Mouse (Mus musculus): Measurements from ENCODE around the gene Pcolce2. TPM values are rescaled to one million over a fixed set of nuclear protein-coding genes. Genes with fewer than 3 reads are reported as not detected.
"Not testable (repeated sequence)": the region's sequence is repeated elsewhere in the genome, so short reads cannot be mapped to it uniquely, and the experiment has no call there.

Gene Pcolce2
- total RNA-seq (2021), result 10 to 100 TPM; 27.3 to 29.3 TPM

DNA sequence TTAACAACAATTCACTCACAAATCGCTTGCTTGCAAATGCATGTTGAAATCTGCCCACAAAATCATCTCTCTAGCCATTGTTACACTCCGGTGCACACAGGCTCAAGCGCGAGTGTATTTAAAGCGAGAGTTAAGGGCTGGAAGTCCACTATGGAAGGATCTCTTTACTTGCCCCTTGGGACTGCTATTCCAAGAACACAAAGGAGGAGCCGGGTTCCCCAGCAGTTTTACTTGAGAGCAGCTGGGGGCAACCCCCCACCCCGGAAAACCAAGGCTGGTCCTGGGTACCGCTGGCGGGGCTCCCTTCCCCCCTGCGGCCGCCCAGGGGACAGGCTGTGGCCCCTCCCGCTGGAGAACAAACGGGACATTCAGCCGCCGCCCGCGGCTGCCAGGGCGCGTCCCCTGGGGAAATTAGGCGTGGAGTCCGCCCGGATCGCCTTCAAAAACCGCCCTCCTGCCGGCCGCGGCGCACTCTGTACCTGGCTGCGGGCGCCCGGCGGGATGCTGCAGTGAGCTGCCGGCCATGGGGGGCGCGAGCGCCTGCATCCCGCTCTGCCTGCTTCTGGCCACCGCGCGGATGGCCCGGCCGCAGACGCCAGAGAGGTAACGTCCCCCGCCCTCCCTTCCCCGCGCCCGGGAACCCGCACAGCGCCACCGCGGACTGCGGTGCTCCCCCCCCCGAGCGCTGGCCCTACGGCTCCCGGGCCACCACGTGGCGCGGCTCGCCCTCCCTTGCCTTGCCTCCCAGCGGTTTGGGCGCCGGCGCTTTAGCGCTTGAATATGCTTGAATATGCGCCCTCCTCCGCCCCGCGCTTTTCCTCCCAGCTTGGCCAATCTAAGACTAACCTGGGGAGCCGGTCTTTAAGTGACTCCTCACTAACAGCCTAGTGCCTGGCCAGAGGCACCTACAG lies at the start of gene Pcolce2:
TSS of gene Pcolce2 (plus strand) at position 331 of the 911 bp plus-strand sequence.
- peak; percentile 66 to 67 for DNase-seq
- intact Hi-C loops (cut with DNase I), result loop anchor here (5.0 kb wide), 2 partner anchors 50 to 75 kb away; no protein-coding TSS in a partner anchor

DNA sequence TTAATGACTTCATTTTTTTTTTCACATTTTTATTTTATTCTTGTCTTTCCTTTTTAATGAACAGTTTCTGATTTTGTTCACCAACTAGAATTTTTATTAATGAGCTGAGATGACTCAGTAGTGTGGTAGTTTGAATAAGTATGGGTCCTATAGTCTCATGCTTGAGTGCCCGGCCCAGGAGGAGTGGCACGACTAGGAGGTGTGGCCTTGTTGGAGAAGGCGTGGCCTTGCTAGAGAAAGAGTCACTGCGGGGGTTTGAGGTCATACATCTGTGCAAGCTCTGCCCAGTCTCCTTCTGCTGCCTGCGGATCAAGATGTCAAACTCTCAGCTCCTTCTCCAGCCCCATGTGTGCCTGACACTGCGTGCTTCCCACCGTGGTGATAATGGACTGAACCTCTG lies 49.3 kb upstream of the Pcolce2 start:
- DNase-seq, result no peak
- intact Hi-C loops (cut with DNase I), result no loop called here

DNA sequence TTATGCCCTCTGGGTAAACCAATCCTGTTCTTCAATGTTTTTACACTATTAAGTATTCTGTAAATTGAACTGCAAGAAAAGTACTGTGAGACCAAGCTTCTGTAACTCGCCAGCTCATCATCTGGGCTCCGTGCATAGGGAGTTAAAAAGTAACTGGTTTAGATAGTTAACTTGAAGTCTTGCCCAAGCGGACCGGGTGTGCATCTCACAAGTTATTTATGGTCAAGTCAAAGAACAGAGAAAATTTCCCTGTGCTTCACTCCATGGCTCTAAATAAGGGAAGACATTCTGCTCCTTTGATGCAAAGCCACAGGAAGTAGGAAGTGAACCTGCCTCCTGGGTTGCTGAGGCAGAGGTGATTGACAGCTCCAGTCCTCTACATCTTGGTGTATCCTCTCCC lies 43.1 kb upstream of the Pcolce2 start:
- DNase-seq, result no peak
- intact Hi-C loops (cut with DNase I), result no loop called here

DNA sequence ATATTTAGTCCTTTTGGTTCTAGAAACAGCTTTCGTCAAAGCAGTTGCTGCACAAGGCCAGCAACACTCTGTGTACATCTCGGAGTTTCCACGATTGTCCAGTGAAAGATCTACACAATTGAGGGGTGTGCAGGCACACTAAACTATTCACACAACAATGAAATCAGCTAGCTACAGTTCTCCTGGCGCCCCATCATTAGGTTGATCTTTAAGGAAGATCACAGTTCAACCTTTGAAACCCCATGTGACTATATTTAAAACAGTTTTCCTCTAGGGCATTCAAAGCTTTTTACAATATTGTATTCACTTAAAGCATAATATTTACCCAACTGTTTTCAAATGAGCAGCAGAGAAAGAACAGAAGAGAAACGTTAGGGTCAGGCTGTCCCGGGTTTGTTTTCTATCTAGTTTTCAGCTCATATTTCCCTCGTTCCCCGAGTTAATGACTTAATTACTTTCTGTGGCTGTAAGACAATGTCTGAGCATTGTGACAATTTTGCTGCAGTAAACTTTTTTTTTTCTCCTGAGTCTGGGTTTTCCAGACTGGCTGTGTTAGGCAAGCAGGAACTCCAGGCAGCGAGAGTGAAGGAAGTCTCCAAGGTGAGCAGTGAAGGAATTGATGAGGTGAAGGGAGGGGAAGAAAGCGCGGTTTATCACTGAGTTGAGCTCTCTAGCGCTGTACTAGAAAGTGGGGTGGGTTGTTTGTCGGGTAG lies 39.8 kb upstream of the Pcolce2 start:
- no peak for DNase-seq
- intact Hi-C loops (cut with DNase I), result no loop called here

DNA sequence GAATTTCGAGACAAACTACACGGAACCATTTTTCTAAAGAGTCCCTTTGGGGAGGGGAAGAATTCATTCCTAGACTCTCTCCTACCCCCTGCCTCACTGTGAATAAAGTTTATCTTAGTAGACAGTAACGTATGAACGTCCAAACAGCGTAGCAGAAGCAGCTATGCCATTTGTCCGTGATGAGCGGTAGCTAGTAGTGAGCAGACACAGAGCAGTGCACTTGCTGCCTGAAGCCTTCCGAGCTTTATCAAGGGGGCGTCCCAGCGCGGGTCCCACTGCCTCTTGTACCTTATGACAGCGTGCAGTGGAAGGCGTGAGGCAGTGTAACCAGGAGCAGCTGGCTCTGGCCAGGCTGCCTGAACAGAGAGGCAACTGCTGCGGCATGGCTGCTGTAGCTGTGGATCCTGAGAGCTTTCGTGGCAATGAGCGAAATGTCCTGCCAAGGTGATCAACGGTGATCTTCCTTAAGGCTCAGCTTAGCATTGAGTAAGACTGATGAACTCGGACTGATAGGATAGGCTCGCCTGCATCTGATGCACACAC lies 39.2 kb upstream of the Pcolce2 start:
- no peak for DNase-seq
- intact Hi-C loops (cut with DNase I), result no loop called here

DNA sequence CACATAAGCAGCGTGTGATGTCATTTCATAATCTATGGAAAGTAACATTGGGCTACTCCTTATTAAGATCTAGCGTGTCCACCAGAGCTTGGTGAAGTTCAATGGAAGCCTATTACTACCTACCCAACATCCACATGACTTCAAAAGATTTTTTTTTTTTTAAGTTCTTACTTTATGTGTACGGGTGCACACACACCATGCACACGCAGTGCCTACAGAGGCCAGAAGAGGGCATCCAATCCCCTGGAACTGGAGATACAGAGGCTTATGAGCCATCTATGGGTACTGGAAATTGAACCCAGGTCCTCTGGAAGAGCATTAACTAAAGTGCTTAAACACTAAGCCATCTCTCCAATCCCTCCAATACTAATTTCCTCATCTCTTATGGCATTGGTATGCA lies 38.0 kb upstream of the Pcolce2 start:
- DNase-seq, result no peak
- intact Hi-C loops (cut with DNase I), result no loop called here

DNA sequence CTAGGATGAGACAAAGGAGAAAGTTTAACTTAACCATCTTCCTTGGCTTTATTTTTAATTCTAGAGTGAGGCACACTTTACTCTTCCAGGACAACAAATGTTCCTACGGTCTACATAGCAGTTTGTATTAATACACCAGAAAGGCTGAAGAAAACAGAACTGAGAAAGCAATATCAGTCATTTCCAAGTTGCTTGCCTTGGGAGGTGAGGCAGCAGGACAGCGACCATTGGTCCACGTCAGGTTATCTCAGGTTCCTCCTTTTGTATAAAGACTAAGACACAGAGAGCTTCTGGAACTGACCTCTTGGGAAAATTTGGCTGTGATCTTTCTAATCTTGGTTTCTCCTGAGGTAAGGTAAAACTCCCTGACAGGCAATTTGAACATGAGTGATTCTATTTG lies 34.6 kb upstream of the Pcolce2 start:
- no peak for DNase-seq
- intact Hi-C loops (cut with DNase I), result no loop called here

DNA sequence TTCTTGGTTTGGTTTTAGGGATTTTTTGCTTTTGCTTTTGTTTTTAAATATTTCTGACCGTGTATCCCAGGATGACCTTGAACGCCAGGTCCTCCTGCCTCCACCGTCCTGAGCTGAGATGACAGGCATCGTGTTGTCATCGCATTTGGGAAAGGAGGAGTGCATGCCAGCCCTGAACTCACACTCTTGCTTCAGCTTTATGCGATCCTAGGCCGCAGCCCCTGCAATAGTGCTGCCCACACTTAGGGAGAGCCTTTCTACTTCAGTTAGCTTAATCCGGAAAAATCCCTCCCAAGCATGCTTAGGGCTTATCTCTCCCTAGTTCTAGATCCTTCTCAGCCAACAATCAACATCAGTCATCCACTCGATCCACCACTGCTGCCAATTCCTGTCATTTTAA lies 34.1 kb upstream of the Pcolce2 start:
- no peak for DNase-seq
- intact Hi-C loops (cut with DNase I), result no loop called here

DNA sequence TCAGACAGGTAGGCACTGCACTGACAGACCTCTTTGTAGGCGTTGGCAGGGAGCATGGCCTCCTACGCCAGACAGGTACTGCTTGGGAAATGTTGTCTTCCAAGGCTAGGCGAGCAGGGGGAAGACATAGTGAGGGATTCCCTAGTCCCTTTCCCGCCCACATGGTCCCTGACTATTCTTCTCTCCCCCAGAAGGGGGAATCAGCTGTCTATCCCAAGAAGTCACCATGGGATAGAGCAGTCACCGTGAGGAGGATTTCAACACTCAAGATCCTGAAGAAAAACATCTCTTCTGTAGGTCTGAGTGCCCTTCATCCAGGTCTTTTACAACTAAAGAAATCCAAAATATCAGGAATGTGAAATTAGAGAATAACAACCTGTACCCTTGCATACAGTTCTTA lies 30.2 kb upstream of the Pcolce2 start:
- intact Hi-C loops (cut with DNase I), result loop anchor here (5.0 kb wide), 2 partner anchors 90 to 245 kb away; no protein-coding TSS in a partner anchor
- DNase-seq, result peak; percentile 16 to 17

DNA sequence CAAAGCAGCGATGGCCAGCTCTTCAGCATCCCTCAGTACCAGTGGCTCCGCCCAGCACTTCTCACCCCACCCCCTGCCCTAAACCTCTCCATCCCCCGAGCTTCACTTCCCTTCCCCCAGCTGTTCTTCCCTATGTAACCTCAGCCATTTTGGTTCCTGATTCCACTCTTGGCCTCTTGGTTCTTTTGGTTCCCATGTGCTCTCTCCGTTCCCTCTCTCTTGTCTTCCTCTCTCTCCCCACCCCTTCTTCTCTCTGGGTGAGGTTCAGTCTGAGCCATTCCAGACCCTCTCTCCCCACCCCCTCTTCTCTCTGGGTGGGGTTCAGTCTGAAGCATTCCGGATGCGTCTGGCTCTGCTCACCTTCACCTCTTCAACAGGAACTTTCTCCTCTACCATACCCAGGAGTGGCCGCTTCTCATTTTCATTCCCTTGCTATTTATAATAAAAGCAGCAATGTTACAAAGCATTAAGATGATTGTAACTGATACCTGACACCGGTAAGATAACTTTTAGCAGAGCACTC lies 25.1 kb upstream of the Pcolce2 start:
- intact Hi-C loops (cut with DNase I), result no loop called here
- no peak for DNase-seq

DNA sequence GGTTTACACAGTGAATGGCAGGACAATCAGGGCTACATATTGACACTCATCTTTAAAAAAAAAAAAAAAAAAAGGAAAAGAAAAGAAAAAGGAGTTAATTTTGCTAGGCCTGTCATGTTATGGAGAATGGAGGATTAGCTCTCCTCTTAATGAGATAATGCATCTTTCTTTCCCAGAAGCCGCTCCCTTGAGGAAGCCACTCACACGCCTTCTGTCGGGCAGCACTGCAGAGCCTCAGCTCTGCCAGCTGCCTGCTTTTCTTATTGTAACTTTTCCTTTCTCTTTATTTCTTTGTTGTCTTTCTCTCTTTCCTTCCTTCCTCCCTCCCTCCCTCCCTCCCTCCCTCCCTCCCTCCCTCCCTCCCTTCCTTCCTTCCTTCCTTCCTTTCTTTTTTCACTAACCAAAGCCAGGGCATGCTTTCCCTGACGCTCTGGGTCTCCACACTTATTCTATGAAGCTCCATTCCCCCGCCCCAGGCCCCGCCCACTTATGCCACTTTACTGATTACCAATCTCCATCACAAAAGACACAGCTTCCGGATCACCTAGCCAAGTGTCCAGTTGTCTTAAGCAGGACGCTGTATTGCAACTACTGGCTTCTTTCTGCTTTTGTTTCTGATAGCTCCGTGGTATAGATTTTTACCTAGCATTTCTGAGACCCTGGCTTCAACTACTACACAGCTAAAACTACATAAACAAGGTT lies 23.8 kb upstream of the Pcolce2 start:
- DNase-seq, result no peak
- intact Hi-C loops (cut with DNase I), result no loop called here

DNA sequence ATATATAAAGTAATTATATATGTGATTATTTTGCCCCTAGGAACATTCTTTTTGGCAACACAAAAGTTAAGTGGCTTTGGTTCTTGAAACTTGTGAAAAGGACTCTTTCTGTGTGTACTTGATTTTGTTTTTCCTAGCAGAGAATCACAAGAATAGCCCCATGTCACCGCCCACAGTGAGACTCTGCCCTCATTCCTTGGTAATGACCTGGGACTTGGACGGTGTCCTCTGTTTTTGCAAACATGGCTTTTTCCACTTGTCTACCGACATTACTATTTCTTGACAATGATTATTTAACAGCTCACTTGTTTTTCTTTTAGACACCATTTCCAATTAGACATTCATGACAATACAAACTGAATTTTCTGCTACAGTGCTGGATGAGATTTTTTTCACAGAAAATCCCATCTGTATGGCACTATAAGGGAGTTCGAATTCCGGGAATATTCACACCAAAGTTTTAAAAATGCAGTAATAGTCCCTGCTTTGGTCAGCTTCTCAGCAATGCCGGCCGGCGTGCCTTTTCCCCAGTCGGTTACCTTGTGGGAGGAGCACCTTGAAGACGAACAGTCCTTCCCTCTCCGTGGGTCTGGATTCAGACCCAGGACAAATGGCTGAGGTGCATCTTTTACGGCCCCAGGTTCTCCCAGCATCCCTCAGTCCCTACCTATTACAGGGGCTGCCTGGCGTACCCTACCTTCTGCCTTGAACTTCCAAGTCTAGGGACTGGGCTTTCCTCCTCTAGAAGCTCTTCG lies 22.4 kb upstream of the Pcolce2 start:
- intact Hi-C loops (cut with DNase I), result no loop called here
- DNase-seq, result peak; percentile 55 to 63

DNA sequence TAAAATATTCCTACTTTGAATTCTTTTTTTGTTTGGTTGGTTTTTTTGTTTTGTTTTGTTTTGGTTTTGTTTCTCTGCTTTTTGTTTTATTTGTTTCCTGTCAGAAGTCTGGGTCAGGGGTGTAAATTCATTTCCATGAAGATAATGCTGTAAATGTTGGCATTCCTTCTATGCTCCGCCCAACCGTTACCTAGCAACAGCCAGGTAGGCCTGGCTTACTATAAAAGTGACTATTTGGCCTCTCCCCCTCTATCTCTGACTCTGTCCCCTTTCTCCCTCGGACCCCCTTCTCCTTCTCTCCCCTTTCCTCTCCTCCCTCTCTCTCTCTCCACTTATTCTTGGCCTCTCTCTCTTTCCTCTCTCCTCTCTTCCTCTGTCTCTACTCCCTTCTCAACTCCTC lies 21.4 kb upstream of the Pcolce2 start:
- intact Hi-C loops (cut with DNase I), result no loop called here
- DNase-seq, result no peak

DNA sequence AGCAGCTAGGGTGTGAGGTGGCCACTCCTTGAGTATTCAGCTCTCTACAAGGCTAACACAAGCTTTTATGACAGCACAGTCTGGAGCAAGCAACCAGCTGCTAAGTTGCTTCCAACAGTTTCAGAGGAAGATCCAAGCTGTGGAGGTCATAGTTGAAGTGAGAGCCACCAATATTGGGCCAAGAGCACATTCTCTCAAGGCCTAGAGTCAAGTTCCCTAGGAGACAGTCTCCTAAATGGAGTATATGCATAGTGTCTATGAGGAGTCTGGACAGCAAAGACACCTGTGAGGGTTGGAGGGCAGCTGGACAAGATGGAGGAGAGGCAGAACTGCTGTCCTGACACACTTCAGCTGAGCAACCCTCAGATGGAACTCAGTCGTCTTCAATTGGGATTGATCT lies 18.8 kb upstream of the Pcolce2 start:
- intact Hi-C loops (cut with DNase I), result no loop called here
- no peak for DNase-seq

DNA sequence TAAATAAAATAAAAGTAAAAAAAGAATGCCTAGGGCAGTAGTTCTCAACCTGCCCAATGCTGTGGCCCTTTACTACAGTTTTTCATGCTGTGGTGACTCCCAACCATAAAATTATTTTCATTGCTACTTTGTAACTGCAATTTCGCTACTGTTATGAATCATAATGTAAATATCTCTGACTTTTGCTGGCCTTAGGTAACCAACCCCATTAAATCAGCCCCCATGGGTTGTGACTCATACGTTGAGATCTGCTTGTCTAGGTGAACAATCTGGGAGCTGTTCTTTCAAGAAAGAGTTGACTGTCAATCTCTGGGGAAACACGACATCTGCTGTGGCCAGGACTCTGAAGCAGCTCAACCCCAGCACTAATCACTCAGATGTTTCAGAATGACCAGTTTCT lies 13.3 kb upstream of the Pcolce2 start:
- intact Hi-C loops (cut with DNase I), result no loop called here
- no peak for DNase-seq

DNA sequence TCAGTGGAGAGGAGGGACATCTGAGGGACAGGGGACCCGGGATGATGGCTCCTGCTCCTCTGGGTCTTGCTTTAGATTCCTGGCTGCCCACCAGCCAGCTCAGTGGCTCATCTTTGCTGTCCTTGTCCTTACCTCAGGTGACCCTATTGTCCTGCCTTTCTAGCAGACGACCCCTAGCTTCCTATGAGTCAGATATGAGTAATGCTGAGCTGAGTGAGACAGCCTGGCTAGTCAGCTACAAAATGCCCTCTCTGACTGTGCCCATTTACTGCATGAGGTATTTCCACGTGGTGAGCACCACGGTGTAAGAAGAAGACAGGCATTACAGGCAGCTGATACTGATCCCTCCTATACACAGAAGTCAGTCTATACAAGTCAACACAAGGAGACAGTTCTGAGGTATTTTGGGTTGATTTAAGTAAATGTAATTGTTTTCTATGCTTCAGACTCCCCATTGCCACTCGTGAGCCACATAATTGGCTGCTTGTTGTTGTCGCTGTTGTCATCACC lies 8.9 kb upstream of the Pcolce2 start:
- intact Hi-C loops (cut with DNase I), result no loop called here
- DNase-seq, result no peak

DNA sequence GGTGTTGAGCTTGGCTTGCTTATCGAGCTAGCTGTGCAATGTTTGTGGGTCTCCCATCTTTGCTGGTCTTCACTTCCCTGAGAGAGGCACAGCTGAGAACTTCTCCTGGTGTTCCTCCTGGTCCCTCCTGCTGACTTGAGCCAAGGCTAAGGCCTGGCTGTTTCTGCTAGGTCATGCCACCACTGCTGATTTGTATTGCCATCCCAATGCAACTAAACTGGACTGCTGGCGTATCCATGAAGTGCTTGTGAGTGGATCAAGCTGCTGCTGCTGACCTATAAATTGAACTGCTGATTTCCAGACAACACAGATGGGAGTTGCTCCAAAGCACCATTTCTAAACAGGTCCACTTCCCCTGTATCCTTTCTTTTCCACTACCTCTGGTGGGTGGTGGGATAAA lies 7.8 kb upstream of the Pcolce2 start:
- intact Hi-C loops (cut with DNase I); DNase-seq: not testable (repeated sequence)

DNA sequence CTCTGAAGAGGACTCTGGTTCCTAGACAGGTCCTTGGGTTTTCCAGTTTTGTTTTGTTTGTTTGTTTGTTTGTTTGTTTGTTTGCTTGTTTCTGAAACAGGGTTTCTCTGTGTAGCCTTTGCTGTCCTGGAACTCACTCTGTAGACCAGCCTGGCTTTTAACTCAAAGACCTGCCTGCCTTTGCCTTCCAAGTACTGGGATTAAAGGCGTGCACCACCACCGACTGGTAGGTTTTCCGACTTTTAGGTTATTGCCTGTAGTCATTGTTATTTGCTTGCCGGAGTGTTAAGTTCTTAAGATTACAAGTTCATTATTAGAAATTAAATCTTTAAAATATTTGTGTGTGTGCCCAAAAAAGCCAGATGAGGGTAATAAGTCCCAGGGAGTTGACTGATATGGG lies 1.0 kb upstream of the Pcolce2 start:
- DNase-seq, result no peak
- intact Hi-C loops (cut with DNase I), result loop anchor here (5.0 kb wide), 2 partner anchors 51 to 74 kb away; no protein-coding TSS in a partner anchor

DNA sequence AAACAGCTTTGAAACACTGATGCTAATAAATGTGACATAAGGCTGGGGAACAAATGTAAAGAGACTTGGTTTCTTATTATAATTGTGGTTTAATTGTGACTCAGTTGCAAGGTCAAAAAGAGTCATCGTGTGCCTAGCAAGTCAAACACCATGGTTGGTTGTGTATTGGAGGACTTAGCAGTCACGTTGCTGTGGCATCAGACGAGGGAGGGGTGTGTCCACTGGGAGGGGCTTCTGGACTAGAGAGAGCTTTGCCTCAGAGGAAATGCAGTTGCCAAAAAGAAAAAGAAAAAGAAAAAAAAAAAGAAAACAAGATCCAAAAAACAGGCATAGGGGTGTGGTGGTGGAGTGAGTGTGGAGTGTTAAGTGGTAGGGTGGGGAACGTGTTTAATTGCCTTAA lies 2.5 kb downstream of the Pcolce2 start:
- intact Hi-C loops (cut with DNase I), result loop anchor here (5.0 kb wide), 2 partner anchors 47 to 78 kb away; no protein-coding TSS in a partner anchor
- DNase-seq, result no peak

DNA sequence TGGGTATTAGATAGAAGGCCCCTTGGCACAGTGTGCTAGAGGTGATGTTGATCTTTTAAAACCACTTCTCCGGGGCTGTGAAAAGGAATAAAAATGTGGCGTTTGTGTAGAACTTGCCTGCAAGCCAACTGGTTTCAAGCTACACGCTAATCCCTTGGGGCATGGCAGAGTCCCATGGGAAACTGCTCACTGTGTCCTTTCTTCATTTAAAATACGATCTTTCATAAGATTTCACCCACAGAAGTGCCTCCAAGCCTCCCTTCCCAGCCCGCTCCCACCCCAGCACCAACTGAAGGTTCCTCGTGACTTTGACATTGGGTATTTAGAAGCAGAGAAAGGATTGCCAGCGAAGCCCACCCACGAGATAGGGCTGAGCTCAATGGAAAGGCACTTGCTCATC lies 8.5 kb downstream of the Pcolce2 start:
- DNase-seq, result no peak
- intact Hi-C loops (cut with DNase I), result no loop called here
